Mouse (Mus musculus) layer of hippocampus, postnatal 10 days (tissue): ENCODE data around the gene Cnp. TPM values are rescaled to one million over a fixed set of nuclear protein-coding genes. Genes with fewer than 3 reads are reported as not detected.
"Not testable (repeated sequence)": the region's sequence is repeated elsewhere in the genome, so short reads cannot be mapped to it uniquely, and the experiment has no call there.

Experiments used
- DNase-seq, 2 experiments: peaks; one replicate each; pipeline ENCODE4 v3.0.0; 2021; ENCODE audit warnings: low spot score in 2 of 2
- total RNA-seq, 2 experiments: library from RNA; stranded (reverse); gene quantifications; 2 replicates each; pipeline ENCODE4 v1.2.3; 2021

The Cnp gene
- total RNA-seq, 2 experiments from 2014 or later = 88.0 to 92.7 TPM

- DNase-seq = no peak
These were observed 10.4 kb downstream of the Cnp start for GRCm38 (mm10) chr11:100585148-100585547.

- DNase-seq = no peak
These were observed 13.8 kb downstream of the Cnp start for GRCm38 (mm10) chr11:100588462-100588861.

- DNase-seq = no peak
These were observed 17.8 kb downstream of the Cnp start for GRCm38 (mm10) chr11:100592346-100593046.

DNA sequence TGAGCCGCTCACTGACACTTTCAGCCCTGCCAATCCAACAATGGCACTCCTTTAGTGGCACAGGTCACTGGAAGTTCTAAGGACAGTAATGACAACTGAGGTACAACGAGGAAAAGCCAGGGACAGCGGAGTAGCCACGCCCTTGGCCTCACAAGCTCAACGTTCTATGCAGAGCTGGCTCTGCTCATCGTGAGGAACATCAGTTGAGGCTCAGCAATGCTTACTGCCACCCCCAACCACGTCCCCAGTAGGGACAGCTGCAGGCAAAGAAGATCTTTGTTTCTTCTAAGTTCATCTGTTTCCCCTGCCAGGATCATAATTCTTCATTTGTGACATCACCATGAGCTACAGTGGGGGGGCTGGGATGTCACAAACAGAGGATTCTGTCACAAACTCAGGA is 19.9 kb downstream of the Cnp start:
- no peak for DNase-seq

- no peak for DNase-seq
These were observed 20.8 kb downstream of the Cnp start for GRCm38 (mm10) chr11:100595533-100595932.

- no peak for DNase-seq
These were observed 23.4 kb downstream of the Cnp start for GRCm38 (mm10) chr11:100598074-100598473.

DNA sequence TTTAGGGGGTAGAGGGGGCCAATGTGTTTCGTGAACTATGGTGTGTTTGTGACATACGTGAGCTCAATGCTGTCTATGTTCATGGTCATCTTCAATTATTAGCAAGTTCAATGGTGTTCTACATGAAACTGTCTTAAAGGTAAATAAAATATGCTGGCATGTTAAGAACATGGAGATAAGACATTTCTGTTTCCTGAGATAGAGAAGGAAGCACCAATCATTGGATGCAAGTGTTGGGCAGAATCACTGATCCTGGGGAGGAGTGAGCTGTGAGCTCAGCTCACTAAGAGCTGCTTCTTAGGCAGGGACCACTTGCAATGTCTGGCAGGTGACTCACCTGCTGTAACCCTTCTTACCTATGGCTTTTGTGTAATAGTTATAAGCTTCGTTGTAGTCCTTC is 26.7 kb downstream of the Cnp start:
- no peak for DNase-seq

GRCm38 (mm10) chr11:100603155-100603554 is 28.5 kb downstream of the Cnp start:
- no peak for DNase-seq

- no peak for DNase-seq
These were observed 29.1 kb downstream of the Cnp start for GRCm38 (mm10) chr11:100603813-100604212.

- no peak for DNase-seq
These were observed 29.8 kb downstream of the Cnp start for GRCm38 (mm10) chr11:100604321-100605005.

DNA sequence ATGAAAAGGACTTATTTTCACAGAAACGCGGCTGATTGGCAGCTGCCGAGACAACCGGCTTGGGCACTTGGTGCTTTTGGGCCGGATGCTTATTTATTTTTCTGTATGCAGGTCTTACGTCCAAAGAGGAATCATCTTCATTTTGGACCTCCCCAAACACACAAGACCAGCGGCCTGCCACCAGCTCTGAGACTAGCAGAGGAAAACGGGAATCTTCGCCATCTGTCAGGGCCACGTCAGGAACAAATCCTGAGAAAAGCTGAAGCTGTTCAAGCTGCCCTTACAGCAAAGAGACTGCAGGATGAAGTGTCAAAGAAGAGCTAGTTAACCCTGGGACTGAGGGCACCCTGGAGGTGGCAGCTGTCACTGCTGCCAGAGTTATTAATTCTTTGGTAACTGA is 30.7 kb downstream of the Cnp start:
- no peak for DNase-seq

DNA sequence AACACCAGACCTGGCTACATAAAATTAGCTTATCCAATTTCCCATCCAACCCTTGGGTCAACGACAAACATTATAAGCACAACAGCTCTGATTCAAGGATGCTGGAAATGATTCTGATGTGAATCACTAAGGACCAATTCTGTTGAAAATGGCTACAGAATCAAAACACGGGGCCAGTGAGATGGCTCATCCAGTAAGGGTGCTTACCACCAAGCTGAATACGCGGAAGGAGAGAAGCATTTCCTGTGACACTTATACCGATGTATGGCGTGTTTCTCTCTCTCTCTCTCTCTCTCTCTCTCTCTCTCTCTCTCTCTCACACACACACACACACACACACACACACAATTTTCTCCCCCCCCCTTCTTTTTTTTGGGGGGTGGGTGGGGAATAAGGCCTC is 32.4 kb downstream of the Cnp start:
- DNase-seq = no peak

GRCm38 (mm10) chr11:100608796-100609195 is 34.1 kb downstream of the Cnp start:
- DNase-seq = no peak

DNA sequence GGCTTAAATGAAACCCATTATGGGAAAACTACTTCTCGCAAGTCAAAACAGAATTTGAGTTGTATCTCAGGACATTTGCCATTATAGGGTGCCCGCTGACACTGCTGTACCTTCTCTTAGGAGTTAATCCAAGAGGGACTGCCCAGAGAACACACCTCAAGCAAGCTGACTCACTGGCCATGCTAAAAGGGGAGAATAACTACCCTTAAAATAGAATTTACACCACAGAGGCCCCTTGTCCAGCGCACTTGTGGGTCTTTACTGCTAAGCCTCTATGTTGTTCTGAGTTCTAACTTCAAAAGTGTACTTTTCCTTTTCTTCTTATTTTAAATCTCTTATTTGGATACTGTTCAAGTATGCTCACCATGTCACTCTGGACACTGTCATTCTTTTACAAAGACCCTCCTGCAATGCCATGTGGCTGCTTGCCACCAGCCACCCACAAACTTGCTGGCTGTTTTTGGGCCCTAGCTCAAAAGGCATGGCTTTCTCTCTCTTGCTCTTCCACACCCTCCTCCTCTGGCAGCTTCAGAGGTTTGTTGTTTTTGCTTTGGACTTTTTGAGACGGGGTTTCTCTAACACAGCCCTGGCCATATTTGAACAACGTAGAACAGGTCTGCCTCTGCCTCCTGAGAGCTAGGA is 34.8 kb downstream of the Cnp start:
- no peak for DNase-seq

DNA sequence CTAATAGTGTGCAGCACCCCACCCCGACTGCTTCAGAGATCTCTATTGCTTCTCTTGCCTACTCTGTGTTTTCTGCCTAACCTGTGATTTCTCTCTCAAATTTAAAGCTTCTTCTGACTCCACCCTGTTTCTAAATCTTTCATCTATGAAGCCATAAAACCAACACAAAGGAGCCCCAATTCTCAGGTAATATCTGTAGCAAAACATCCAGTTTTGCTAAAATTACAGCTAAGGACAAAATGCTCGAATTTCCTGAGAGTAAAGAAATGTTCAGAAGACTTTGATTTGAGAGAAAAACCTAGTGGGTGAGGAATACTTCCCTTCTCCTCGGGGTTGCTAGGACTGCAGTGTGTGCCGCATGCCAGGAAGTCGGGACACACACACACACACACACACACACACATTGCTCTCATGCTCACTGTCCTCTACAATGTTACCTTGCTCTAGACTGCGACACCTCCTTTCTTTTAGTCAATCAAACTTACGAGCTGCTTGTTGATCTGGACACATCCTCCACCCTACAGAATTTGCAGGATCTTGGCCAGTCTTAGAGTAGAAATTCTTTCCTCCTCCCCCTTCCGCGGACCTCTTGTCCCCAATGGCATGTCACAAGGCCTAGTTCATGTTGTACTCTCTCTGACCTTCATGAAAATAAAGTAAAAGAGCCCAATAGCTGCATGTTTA is 35.4 kb downstream of the Cnp start:
- DNase-seq = no peak

DNA sequence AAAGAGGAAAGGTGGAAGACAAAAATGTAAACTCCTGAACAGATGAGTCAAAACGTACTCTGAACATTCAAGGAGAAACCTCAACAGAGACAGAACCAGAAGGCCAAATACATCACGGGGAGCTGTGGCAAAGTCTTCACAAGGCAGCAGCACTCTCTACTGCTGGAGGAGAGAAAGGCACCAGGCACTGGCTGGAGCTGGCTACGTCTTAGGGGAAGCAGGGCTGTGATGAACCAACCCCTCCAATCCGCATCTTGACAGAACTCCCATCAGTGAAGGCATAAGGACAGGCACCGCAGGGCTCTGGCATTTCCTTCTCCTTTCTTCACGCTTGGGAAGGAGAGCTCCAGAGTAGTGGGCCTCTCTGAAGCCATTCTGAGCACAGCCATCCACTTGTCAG is 36.9 kb downstream of the Cnp start:
- no peak for DNase-seq

- DNase-seq = no peak
These were observed 38.5 kb downstream of the Cnp start for GRCm38 (mm10) chr11:100613241-100613640.

DNA sequence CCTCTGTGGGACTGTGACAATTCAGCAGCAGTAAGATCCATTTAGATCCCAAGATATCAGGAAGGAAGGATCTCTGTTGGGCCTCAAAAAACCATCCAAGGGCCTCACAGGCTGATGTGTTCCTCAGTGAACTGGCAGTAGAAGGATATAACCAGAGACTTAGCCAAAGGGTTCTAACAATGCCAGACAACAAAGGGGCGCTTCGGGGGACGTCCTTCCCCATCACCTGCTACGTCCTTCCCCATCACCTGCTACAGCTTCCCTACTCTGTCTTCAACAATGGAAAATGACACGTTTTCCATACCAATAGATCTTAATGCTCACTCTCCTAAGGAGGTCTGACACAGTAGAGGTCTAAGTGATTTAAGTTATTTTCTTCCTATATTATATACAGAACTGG is 41.6 kb downstream of the Cnp start:
- DNase-seq = no peak

GRCm38 (mm10) chr11:100616836-100617235 is 42.1 kb downstream of the Cnp start:
- not testable (repeated sequence) for DNase-seq

DNA sequence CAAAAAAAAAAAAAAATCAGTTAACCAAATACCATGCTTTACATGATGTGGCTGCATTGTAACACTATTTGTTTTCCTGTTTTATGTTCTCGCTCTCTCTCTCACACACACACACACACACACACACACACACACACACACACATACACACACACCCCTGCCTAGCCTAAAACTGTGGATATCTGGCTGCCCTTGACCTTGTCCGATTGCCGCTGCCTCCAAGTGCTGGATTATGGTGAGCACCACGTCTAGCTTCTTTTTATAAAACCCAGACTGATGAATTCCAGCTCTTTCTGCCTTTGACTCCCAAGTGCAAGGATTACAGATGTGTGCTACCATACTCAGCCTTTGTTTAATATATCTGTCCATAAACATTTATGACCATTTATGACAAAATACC is 42.8 kb downstream of the Cnp start:
- no peak for DNase-seq

DNA sequence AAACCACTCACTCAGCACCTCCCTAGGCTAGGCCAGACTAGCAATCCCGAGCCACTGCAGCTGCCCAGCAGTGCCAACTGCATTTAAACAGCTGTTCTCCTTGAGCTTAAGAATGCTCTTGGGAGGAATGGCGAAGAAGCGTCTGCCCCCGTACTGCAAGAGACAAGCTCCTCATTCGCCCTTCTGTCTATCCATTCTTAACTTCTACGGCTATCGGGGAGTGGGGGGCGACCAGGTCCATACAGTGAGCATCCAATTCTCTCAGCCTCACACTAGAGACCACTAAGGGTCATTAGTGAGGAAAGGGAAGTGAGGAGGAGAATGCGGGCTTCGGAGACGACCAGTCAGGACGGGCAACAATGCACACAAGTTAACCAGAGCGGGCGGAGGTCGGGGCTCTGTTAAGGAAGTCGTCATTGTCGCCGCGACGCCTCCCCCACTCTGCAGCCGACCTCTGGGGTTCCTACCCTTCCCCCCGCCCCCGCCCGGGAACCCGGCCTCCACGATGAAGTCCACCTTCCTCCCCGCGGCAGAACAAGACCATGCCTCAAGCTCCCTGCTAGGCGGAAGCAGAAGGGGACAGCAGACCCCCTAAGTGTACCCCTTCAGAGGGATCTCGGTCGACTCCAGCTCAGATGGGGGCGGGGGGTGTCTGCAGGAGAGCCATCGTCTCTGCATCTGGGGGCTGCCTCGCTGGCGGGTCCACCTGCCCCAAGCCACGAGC is 44.2 kb downstream of the Cnp start, which contains the start of gene Nkiras2:
Gene Nkiras2, plus strand, starts transcription at position 484 of the 724 bp plus-strand sequence.
- DNase-seq = peak in 1 of 2 experiments; percentile 36
